ENCODE assay signal across 9 mouse cellular contexts in genomic region chr2:127435135-127435534, GRCm38 (mm10). TPM values are rescaled to one million over a fixed set of nuclear protein-coding genes. Genes with fewer than 3 reads are reported as not detected.
DNase-seq lines count a peak whose midpoint lies in the region; TF ChIP-seq lines count a peak whose summit lies in the region.
"Had no signal": no experiment of that assay in that cellular context is flagged by ENCODE, and none has a peak within 500 bp of the region (broad histone marks: within the 10 kb centered on the region; RNA-seq: fewer than 3 reads in every experiment).

No protein-coding gene starts in this region.

- no peak for TF ChIP-seq POLR2A in cerebellum, adult 2 months (IDR thresholded peaks at IDR 0.05; ENCODE audit: borderline replicate concordance, insufficient read depth, low read length)
- TF ChIP-seq POLR2A in lung, adult 2 months (IDR thresholded peaks at IDR 0.05; ENCODE audit: borderline replicate concordance, extremely low read depth, low read depth, low read length) = no peak

- peaks cover 23% of the 10 kb centered on the region for H3K4me1 ChIP-seq in cerebellum, adult 2 months (ENCODE audit: control insufficient read depth, insufficient read depth, low read length)
- H3K4me1 ChIP-seq in lung, adult 2 months (ENCODE audit: control insufficient read depth, insufficient read depth, low read length) = no peaks in the 10 kb centered on the region

- H3K4me3 ChIP-seq in cerebellum, adult 2 months (replicated peaks; ENCODE audit: insufficient read depth, low read depth, low read length) = no peak overlapping the region
- H3K4me3 ChIP-seq in lung, adult 2 months (replicated peaks; ENCODE audit: extremely low read depth, low read depth, low read length) = no peak overlapping the region

- WGBS in cerebellum, adult 2 months = 51% methylated on average over 2 of the region's 2 CpGs
- 30% methylated on average over 2 of the region's 2 CpGs for WGBS in lung, adult 2 months

- no peak for DNase-seq in cerebellum, adult 2 months
- DNase-seq in cerebellum, postnatal 4 days (ENCODE audit: low spot score in 2 of 2) = no peak
- DNase-seq in lung, adult 2 months = peak; percentile 19
- DNase-seq in lung, postnatal 25 days (ENCODE audit: low spot score) = no peak
- peak; percentile 47 to 60 for DNase-seq in adrenal gland, postnatal 36 days
- DNase-seq in liver = peak; percentile 74
- peak; percentile 51 for DNase-seq in thymus, postnatal 0 days (ENCODE audit: low spot score)
- DNase-seq in layer of hippocampus, postnatal 14 days (ENCODE audit: low spot score in 2 of 2) = no peak

- 0 out of 2 replicates have a peak, but pooled peaks have one; percentile 5 for TF ChIP-seq CTCF in cerebellum, adult 2 months (IDR thresholded peaks at IDR 0.05; ENCODE audit: borderline replicate concordance, insufficient read depth, low read depth, low read length)
- TF ChIP-seq CTCF in lung, adult 2 months (IDR thresholded peaks at IDR 0.05; ENCODE audit: insufficient read depth, low read length) = peak; percentile 44

- no peak overlapping the region for H3K27ac ChIP-seq in cerebellum, adult 2 months (ENCODE audit: insufficient read depth, low read length)
- H3K27ac ChIP-seq: macrophage had no signal

- no peaks in the 10 kb centered on the region for H3K27me3 ChIP-seq in cerebellum, adult 2 months (ENCODE audit: control insufficient read depth, insufficient read depth, low read length)

RNA-seq across cellular contexts. Expression of gene Fahd2a, which starts 9.2 kb away (rescaled TPM):
- 42.9 and 45.7 TPM in 2 replicates for polyA plus RNA-seq in cerebellum, adult 2 months (2012; rRNA removed)
- polyA plus RNA-seq in lung, adult 2 months (2012; rRNA removed) = 11.1 and 14.0 TPM in 2 replicates
- 10 to 100 TPM; 41.1 to 50.6 TPM for total RNA-seq in adrenal gland, postnatal 36 days (2021)
- polyA plus RNA-seq in thymus, postnatal 0 days (2015; fragmentation: Nextera tagmentation; extraction: Ambion mirVana) = 31.1 and 36.8 TPM in 2 replicates
- 10 to 100 TPM; 17.7 to 18.4 TPM for total RNA-seq in layer of hippocampus, postnatal 14 days (2021)

RNA-seq across cellular contexts. Expression of gene Gpat2, which starts 10.1 kb away (rescaled TPM):
- 0.36 and 0.38 TPM in 2 replicates for polyA plus RNA-seq in cerebellum, adult 2 months (2012; rRNA removed)
- 0.15 and 0.29 TPM in 2 replicates for polyA plus RNA-seq in lung, adult 2 months (2012; rRNA removed)
- total RNA-seq in adrenal gland, postnatal 36 days (2021) = under 1 TPM; 0.26 to 0.56 TPM
- polyA plus RNA-seq in thymus, postnatal 0 days (2015; fragmentation: Nextera tagmentation; extraction: Ambion mirVana) = 1.1 and 1.3 TPM in 2 replicates
- total RNA-seq in layer of hippocampus, postnatal 14 days (2021) = under 1 TPM in 1 of 2 experiments, not detected in 1; 0.29 TPM
- polyA plus RNA-seq: macrophage had no signal

Comparison
In these comparisons a context has a peak if more than half of its experiments do, and no peak if none do; other contexts are left out.
1. DNase-seq: peak in lung, adult 2 months (single experiment), adrenal gland, postnatal 36 days (2 of 2), liver (single experiment) and thymus, postnatal 0 days (single experiment); none in cerebellum, adult 2 months (0 of 2), cerebellum, postnatal 4 days (0 of 2), lung, postnatal 25 days (single experiment) and layer of hippocampus, postnatal 14 days (0 of 2).